Mouse (Mus musculus) MEL (cell line): ENCODE measurements around the gene Fam43a. TPM values are rescaled to one million over a fixed set of nuclear protein-coding genes. Genes with fewer than 3 reads are reported as not detected.

Experiments used
- DNase-seq: peaks from one replicate; pipeline ENCODE4 v3.0.0; 2011; ENCODE audit warnings: low read depth, low spot score
- H3K27ac ChIP-seq: 2 replicates; pipeline ENCODE4 v1.5.1; 2012; ENCODE audit warnings: low read depth, mild to moderate bottlenecking, control low read depth, low read length, moderate library complexity; ENCODE audit not compliant: control insufficient read depth
- H3K27me3 ChIP-seq, 2 experiments: fragments of 150-350 bp in 1 of 2; sonication (generic) in 1 of 2; 2 replicates each; pipeline ENCODE4 v1.6.1; 2012; ENCODE audit warnings: low read length in 2 of 2, mild to moderate bottlenecking in 2 of 2, improper control_type of control experiment in 1 of 2, moderate library complexity in 1 of 2; ENCODE audit not compliant: insufficient read depth in 2 of 2, control insufficient read depth in 1 of 2
- H3K36me3 ChIP-seq, 2 experiments: 2 replicates each; pipeline ENCODE4 v1.6.1; 2012 to 2014; ENCODE audit warnings: low read length in 2 of 2, improper control_type of control experiment in 1 of 2, inconsistent platforms in 1 of 2, mild to moderate bottlenecking in 1 of 2; ENCODE audit not compliant: insufficient read depth in 2 of 2, control insufficient read depth in 1 of 2
- H3K4me1 ChIP-seq, 2 experiments: fragments of 150-350 bp in 1 of 2; sonication (generic) in 1 of 2; 2 replicates each; pipeline ENCODE4 v1.6.1; 2012; ENCODE audit warnings: low read length in 2 of 2, improper control_type of control experiment in 1 of 2, mild to moderate bottlenecking in 1 of 2; ENCODE audit not compliant: insufficient read depth in 2 of 2, control insufficient read depth in 1 of 2
- H3K4me3 ChIP-seq, 2 experiments: fragments of 150-350 bp in 1 of 2; sonication (generic) in 1 of 2; 2 replicates each; pipeline ENCODE4 v1.5.1; 2012; ENCODE audit warnings: low read depth in 2 of 2, low read length in 2 of 2, mild to moderate bottlenecking in 2 of 2, moderate library complexity in 2 of 2, control low read depth in 1 of 2, improper control_type of control experiment in 1 of 2; ENCODE audit not compliant: control insufficient read depth in 1 of 2, insufficient read depth in 1 of 2
- H3K79me2 ChIP-seq: 2 replicates; pipeline ENCODE4 v1.6.1; 2012; ENCODE audit warnings: mild to moderate bottlenecking, low read length, moderate library complexity; ENCODE audit not compliant: control insufficient read depth, poor library complexity, insufficient read depth
- H3K9ac ChIP-seq: 2 replicates; pipeline ENCODE4 v1.6.1; 2012; ENCODE audit warnings: low read depth, mild to moderate bottlenecking, control low read depth, low read length, moderate library complexity; ENCODE audit not compliant: control insufficient read depth, poor library complexity, severe bottlenecking
- H3K9me3 ChIP-seq: fragments of 150-350 bp; sonication (generic); replicated peaks from 2 replicates; pipeline ENCODE4 v1.6.1; 2012; ENCODE audit warnings: mild to moderate bottlenecking, low read length, improper control_type of control experiment, moderate library complexity; ENCODE audit not compliant: insufficient read depth
- CHD1 ChIP-seq: IDR thresholded peaks from 2 replicates; pipeline ENCODE4 v1.6.1; 2012; ENCODE audit warnings: low read depth, mild to moderate bottlenecking, inconsistent platforms, low read length, improper control_type of control experiment
- CHD2 ChIP-seq: IDR thresholded peaks from 2 replicates; pipeline ENCODE4 v1.6.1; 2011; ENCODE audit warnings: low read length, improper control_type of control experiment
- CTCF ChIP-seq, 3 experiments: IDR thresholded peaks in 2 of 3; conservative IDR thresholded peaks in 1 of 3; 2 replicates each; pipeline ENCODE4 v1.5.1; 2011 to 2012; ENCODE audit warnings: low read length in 3 of 3, low read depth in 2 of 3, mild to moderate bottlenecking in 2 of 3, improper control_type of control experiment in 1 of 3, inconsistent platforms in 1 of 3, mixed read lengths in 1 of 3, moderate library complexity in 1 of 3; ENCODE audit not compliant: control insufficient read depth in 1 of 3, insufficient read depth in 1 of 3, poor library complexity in 1 of 3, severe bottlenecking in 1 of 3
- E2F4 ChIP-seq: IDR thresholded peaks from 2 replicates; pipeline ENCODE4 v1.6.1; 2011; ENCODE audit warnings: low read depth, low read length, improper control_type of control experiment, borderline replicate concordance
- ELF1 ChIP-seq: IDR thresholded peaks from 2 replicates; pipeline ENCODE4 v1.6.1; 2014; ENCODE audit warnings: low read depth, mild to moderate bottlenecking, inconsistent platforms, low read length, improper control_type of control experiment, moderate library complexity
- GABPA ChIP-seq: IDR thresholded peaks from 2 replicates; pipeline ENCODE4 v1.6.1; 2012; ENCODE audit warnings: low read depth, mild to moderate bottlenecking, inconsistent platforms, low read length, improper control_type of control experiment, moderate library complexity
- HCFC1 ChIP-seq: IDR thresholded peaks from 2 replicates; pipeline ENCODE4 v1.6.1; 2012; ENCODE audit warnings: low read depth, mild to moderate bottlenecking, inconsistent platforms, low read length, improper control_type of control experiment, moderate library complexity
- KAT2A ChIP-seq: conservative IDR thresholded peaks from 2 replicates; pipeline ENCODE4 v1.6.1; 2012; ENCODE audit warnings: low read depth, low read length, improper control_type of control experiment, inconsistent platforms
- MAFK ChIP-seq: IDR thresholded peaks from 2 replicates; pipeline ENCODE4 v1.6.1; 2011; ENCODE audit warnings: low read depth, mild to moderate bottlenecking, low read length, improper control_type of control experiment, borderline replicate concordance
- MAX ChIP-seq: IDR thresholded peaks from 2 replicates; pipeline ENCODE4 v1.6.1; 2011; ENCODE audit warnings: low read length, improper control_type of control experiment
- MAZ ChIP-seq: IDR thresholded peaks from 2 replicates; pipeline ENCODE4 v1.6.1; 2012; ENCODE audit warnings: low read depth, mild to moderate bottlenecking, inconsistent platforms, low read length, improper control_type of control experiment
- MYB ChIP-seq: IDR thresholded peaks from 2 replicates; pipeline ENCODE4 v1.6.1; 2011; ENCODE audit warnings: mild to moderate bottlenecking, low read depth, low read length, improper control_type of control experiment
- MYC ChIP-seq: IDR thresholded peaks from 2 replicates; pipeline ENCODE4 v1.6.1; 2011; ENCODE audit warnings: low read depth, mild to moderate bottlenecking, low read length, improper control_type of control experiment, moderate library complexity
- NELFE ChIP-seq: IDR thresholded peaks from 2 replicates; pipeline ENCODE4 v1.6.1; 2011; ENCODE audit warnings: low read depth, low read length, improper control_type of control experiment
- POLR2A ChIP-seq, 2 experiments: IDR thresholded peaks; 2 replicates each; pipeline ENCODE4 v1.6.1; 2011 to 2012; ENCODE audit warnings: low read length in 2 of 2, mild to moderate bottlenecking in 2 of 2, control low read depth in 1 of 2, improper control_type of control experiment in 1 of 2, low read depth in 1 of 2, moderate library complexity in 1 of 2; ENCODE audit not compliant: control insufficient read depth in 1 of 2, insufficient read depth in 1 of 2, poor library complexity in 1 of 2
- RAD21 ChIP-seq: IDR thresholded peaks from 2 replicates; pipeline ENCODE4 v1.6.1; 2011; ENCODE audit warnings: mild to moderate bottlenecking, low read depth, low read length, improper control_type of control experiment
- SIN3A ChIP-seq: IDR thresholded peaks from 2 replicates; pipeline ENCODE4 v1.6.1; 2012; ENCODE audit warnings: low read length, improper control_type of control experiment, inconsistent platforms
- SMC3 ChIP-seq: IDR thresholded peaks from 2 replicates; pipeline ENCODE4 v1.6.1; 2011; ENCODE audit warnings: low read depth, low read length, improper control_type of control experiment
- TAL1 ChIP-seq: IDR thresholded peaks from 2 replicates; pipeline ENCODE4 v1.6.1; 2012; ENCODE audit warnings: mild to moderate bottlenecking, inconsistent platforms, low read length, moderate library complexity, mixed read lengths
- TBP ChIP-seq: IDR thresholded peaks from 2 replicates; pipeline ENCODE4 v1.8.0; 2011; ENCODE audit warnings: low read depth, low read length, improper control_type of control experiment
- TCF12 ChIP-seq: IDR thresholded peaks from 2 replicates; pipeline ENCODE4 v1.6.1; 2014; ENCODE audit warnings: low read depth, mild to moderate bottlenecking, inconsistent platforms, low read length, improper control_type of control experiment, moderate library complexity
- USF1 ChIP-seq: IDR thresholded peaks from 2 replicates; pipeline ENCODE4 v1.6.1; 2014; ENCODE audit warnings: low read depth, mild to moderate bottlenecking, inconsistent platforms, low read length, improper control_type of control experiment, moderate library complexity
- USF2 ChIP-seq, 2 experiments: IDR thresholded peaks; 2 replicates each; pipeline ENCODE4 v1.6.1; 2011 to 2012; ENCODE audit warnings: improper control_type of control experiment in 2 of 2, low read length in 2 of 2, borderline replicate concordance in 1 of 2, inconsistent platforms in 1 of 2, low read depth in 1 of 2, mild to moderate bottlenecking in 1 of 2; ENCODE audit not compliant: insufficient read depth in 1 of 2
- ZC3H11A ChIP-seq: IDR thresholded peaks from 2 replicates; pipeline ENCODE4 v1.6.1; 2012; ENCODE audit warnings: low read depth, mild to moderate bottlenecking, inconsistent platforms, low read length, improper control_type of control experiment
- ZKSCAN1 ChIP-seq: IDR thresholded peaks from 2 replicates; pipeline ENCODE4 v1.6.1; 2012; ENCODE audit warnings: low read depth, mild to moderate bottlenecking, inconsistent platforms, low read length, improper control_type of control experiment, moderate library complexity
- ZMIZ1 ChIP-seq: IDR thresholded peaks from 2 replicates; pipeline ENCODE4 v1.6.1; 2012; ENCODE audit warnings: low read depth, mild to moderate bottlenecking, inconsistent platforms, low read length, improper control_type of control experiment, moderate library complexity
- ZNF384 ChIP-seq: IDR thresholded peaks from 2 replicates; pipeline ENCODE4 v1.6.1; 2012; ENCODE audit warnings: low read depth, mild to moderate bottlenecking, inconsistent platforms, low read length, improper control_type of control experiment
- polyA plus RNA-seq, 2 experiments: library from polyadenylated mRNA; stranded (reverse) in 1 of 2; unstranded in 1 of 2; fragments of >175 nt in 1 of 2; fragments of >200 nt in 1 of 2; gene quantifications; 2 replicates each; pipeline versions ENCODE4 v1.2.1 to v1.2.4; 2012; ENCODE audit warnings: low replicate concordance in 2 of 2, low read depth in 1 of 2; ENCODE audit not compliant: insufficient read length in 2 of 2, insufficient read depth in 1 of 2, missing spikeins in 1 of 2
- total RNA-seq: library from RNA; depleted of rRNA; stranded (reverse); fragments of 300-350 nt; gene quantifications from 2 replicates; pipeline ENCODE4 v1.2.3, GENCODE M21; 2012

Fam43a gene
- total and polyA plus RNA-seq, 3 experiments: 0.08 to 0.68 TPM; not detected in 1

- DNase-seq: no peak
These were observed 6.0 kb downstream of the Fam43a start for GRCm38 (mm10) chr16:30605528-30605927.

GRCm38 (mm10) chr16:30607868-30608267 is 8.3 kb downstream of the Fam43a start:
- H3K4me3 ChIP-seq: no peak overlapping the region
- no peaks in the 10 kb centered on the region for H3K79me2 ChIP-seq
- DNase-seq: no peak
- H3K27me3 ChIP-seq: peaks cover 9 to 17% of the 10 kb centered on the region in 2 experiments; a peak in 3 of 4 replicates
- H3K4me1 ChIP-seq: no peaks in the 10 kb centered on the region
- TF ChIP-seq GABPA (no peak), SMC3 (no peak), CHD1 (no peak), HCFC1 (no peak), SIN3A (no peak), ZC3H11A (no peak), USF2 (IDR thresholded peaks at IDR 0.05; ENCODE audit: borderline replicate concordance in 1 of 2, insufficient read depth in 1 of 2, low read depth in 1 of 2, low read length in 2 of 2) (no peak), MAFK (no peak), E2F4 (no peak), ELF1 (no peak), MAZ (no peak), TAL1 (no peak), RAD21 (no peak)
- no peak overlapping the region for H3K27ac ChIP-seq
- H3K9ac ChIP-seq: no peak overlapping the region
- H3K36me3 ChIP-seq: no peaks in the 10 kb centered on the region
- no peaks in the 10 kb centered on the region for H3K9me3 ChIP-seq

More at GRCm38 (mm10) chr16:30605528-30605927, 6.0 kb downstream of the Fam43a start:
- H3K79me2 ChIP-seq: no peaks in the 10 kb centered on the region
- H3K4me1 ChIP-seq: no peaks in the 10 kb centered on the region
- TF ChIP-seq SIN3A: no peak
- TF ChIP-seq MYB: no peak
- no peak for TF ChIP-seq POLR2A (IDR thresholded peaks at IDR 0.05; ENCODE audit: control insufficient read depth in 1 of 2, insufficient read depth in 1 of 2, low read depth in 1 of 2, low read length in 2 of 2, poor library complexity in 1 of 2)
- no peak for TF ChIP-seq MYC
- no peak for TF ChIP-seq TBP
- no peak for TF ChIP-seq USF1
- TF ChIP-seq HCFC1: no peak
- no peak for TF ChIP-seq ZMIZ1
- no peak for TF ChIP-seq MAX
- TF ChIP-seq GABPA: no peak
- TF ChIP-seq SMC3: no peak
- no peak for TF ChIP-seq KAT2A
- TF ChIP-seq ZNF384: no peak
- no peak for TF ChIP-seq ZKSCAN1
- TF ChIP-seq MAZ: no peak
- TF ChIP-seq TCF12: no peak
- no peak for TF ChIP-seq CHD2
- TF ChIP-seq CTCF (IDR thresholded peaks at IDR 0.05 in 2 of 3, conservative IDR thresholded peaks at IDR 0.05 in 1 of 3; ENCODE audit: control insufficient read depth in 1 of 3, insufficient read depth in 1 of 3, low read depth in 2 of 3, low read length in 3 of 3, poor library complexity in 1 of 3, severe bottlenecking in 1 of 3): no peak
- TF ChIP-seq TAL1: no peak
- no peak for TF ChIP-seq NELFE
- H3K27ac ChIP-seq: no peak overlapping the region
- H3K36me3 ChIP-seq: no peaks in the 10 kb centered on the region
- H3K9ac ChIP-seq: no peak overlapping the region
- H3K9me3 ChIP-seq: no peaks in the 10 kb centered on the region
- H3K4me3 ChIP-seq: no peak overlapping the region
- H3K27me3 ChIP-seq: peaks cover 6 to 14% of the 10 kb centered on the region in 2 experiments; a peak in 3 of 4 replicates
